Mouse (Mus musculus) kidney, postnatal 25 days (tissue): Measurements from ENCODE around the gene Fhad1.
A peak's percentile ranks its signal among the peaks of the same experiment; 100 is the strongest.

Experiments
- DNase-seq, 2 experiments: peaks; one replicate each; pipeline ENCODE4 v3.0.0; 2021; ENCODE audit warnings: mixed read lengths in 2 of 2

Gene Fhad1

DNA sequence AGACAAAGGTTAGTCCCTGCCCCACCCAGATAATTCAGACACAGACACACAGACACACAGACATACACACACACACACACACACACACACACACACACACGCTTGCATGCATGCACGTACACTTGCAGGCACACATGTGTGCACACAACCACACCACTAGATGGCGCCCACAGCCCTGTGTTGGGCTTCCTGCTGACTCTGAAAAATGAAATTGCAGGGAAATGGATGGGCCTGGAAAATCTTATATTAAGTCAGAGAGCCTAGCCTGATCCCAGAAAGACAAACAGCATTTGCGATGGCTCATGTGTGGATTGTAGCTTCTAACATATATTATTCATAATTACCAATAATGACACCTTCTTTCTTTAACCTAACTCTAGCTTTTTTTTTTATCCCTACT, 38.7 kb downstream of the Fhad1 start:
- peak; percentile 66 to 68 for DNase-seq

DNA sequence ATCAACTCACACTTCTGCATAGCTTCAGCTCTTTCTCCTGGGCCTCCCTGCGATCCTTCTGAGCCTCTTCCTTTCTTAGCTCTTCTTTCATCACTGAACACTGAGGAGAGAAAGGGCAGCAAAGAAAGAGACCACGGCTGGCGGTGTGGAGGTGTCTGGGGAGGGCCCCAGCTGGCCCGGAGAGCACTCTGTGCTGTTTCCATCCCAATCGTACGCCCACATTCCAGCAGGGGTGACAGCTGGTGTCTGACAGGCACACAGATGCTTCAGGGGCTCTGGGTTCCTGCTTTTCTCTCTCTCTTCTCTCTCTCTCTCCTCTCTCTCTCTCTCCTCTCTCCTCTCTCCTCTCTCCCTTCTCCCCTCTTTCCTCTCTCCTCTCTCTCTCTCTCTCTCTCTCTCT, 50.3 kb downstream of the Fhad1 start:
- no peak for DNase-seq

- DNase-seq: no peak
Observed at GRCm38 (mm10) chr4:141963907-141964306, 51.0 kb downstream of the Fhad1 start.

GRCm38 (mm10) chr4:141962811-141963685, 51.8 kb downstream of the Fhad1 start:
- DNase-seq: peak; percentile 59 to 63

- no peak for DNase-seq
Observed at GRCm38 (mm10) chr4:141960037-141960436, 54.8 kb downstream of the Fhad1 start.

DNA sequence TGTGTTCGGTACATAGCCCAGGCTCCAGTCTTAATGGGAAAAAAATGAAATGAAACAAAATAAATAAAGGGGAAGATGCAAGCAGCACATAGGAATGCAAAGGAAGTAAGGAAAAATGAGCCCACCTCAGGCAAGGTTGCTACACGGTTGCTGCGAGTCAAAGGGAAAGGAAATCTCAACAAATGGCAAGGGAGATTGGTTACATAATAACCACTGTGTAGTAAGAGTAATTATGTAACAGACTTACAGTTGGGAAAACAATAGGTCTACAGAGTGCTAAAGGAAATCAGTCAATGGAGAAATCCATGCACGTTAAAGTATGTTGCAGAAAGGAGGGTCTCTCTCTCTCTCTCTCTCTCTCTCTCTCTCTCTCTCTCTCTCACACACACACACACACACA, 55.3 kb downstream of the Fhad1 start:
- no peak for DNase-seq

- DNase-seq: no peak
Observed at GRCm38 (mm10) chr4:141958614-141959375, 56.1 kb downstream of the Fhad1 start.

- peak; percentile 72 to 83 for DNase-seq
Observed at GRCm38 (mm10) chr4:141958188-141958587, 56.7 kb downstream of the Fhad1 start.

DNA sequence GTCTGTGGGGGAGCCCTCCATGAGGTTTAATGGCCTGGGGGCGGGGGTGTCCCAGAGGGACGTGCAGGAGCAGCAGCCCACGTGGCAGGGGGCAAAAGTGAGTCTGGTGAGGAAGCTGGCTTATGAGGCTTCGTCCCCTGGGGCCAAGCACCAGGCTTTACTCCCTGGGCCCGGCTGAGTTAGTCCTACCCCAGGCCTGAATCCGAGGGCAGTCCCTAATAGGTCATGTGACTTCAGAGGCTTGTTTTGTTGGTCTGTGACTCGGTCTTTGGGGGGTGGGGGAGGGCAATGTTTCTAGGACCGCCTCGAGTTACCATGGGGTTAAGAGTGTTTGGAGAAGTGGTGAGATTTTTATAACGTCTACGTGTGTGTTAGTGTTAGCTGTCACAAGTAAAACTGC, 57.1 kb downstream of the Fhad1 start:
- peak; percentile 10 to 52 for DNase-seq

- DNase-seq: peak; percentile 18 to 70
Observed at GRCm38 (mm10) chr4:141956931-141957330, 58.0 kb downstream of the Fhad1 start.

GRCm38 (mm10) chr4:141954770-141955720, 59.8 kb downstream of the Fhad1 start:
- DNase-seq: no peak

DNA sequence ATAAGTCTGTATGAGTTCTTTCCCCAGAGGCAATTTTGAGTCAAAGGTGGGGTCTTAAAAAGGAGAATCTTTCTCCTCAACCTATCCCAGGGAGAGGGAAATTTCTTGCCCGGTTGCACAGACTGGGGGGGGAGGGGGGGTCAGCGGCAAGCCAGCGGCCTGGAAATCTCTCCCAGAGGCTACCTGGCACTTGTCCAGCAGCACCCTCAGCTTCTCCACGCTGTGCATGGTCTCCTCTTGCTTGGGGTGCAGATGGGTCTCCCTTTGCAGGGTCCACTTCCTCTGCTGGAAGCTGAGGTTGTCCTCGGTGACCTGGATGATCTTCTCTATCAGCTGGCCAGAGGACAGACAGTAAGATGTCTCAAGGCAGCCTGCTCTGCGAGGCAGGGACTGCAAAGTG, 61.0 kb downstream of the Fhad1 start:
- peak in 1 of 2 experiments; percentile 17 for DNase-seq

GRCm38 (mm10) chr4:141953291-141953690, 61.6 kb downstream of the Fhad1 start:
- DNase-seq: no peak

GRCm38 (mm10) chr4:141952824-141953223, 62.1 kb downstream of the Fhad1 start:
- DNase-seq: no peak

DNA sequence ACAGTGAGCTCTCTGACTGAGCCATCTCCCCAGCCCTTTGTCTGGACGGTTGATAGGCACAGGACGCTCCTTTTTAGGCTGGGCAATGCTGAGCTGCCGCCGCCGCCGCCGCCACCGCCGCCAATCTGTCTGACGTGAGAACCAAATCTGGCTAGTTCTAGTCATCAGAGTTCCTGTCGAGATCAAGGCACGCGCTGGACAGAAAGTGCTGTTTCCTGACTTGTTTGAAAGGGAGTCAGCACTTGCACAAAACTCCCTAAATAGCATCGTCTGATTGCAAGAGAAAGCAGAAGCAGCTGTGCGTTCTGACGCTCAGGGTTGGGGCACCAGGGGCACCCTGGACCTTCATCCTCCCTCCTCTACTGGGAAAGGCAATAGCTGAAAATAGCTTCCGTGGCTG, 62.8 kb downstream of the Fhad1 start:
- DNase-seq: no peak

GRCm38 (mm10) chr4:141949436-141949835, 65.4 kb downstream of the Fhad1 start:
- DNase-seq: no peak

- no peak for DNase-seq
Observed at GRCm38 (mm10) chr4:141948822-141949221, 66.1 kb downstream of the Fhad1 start.

DNA sequence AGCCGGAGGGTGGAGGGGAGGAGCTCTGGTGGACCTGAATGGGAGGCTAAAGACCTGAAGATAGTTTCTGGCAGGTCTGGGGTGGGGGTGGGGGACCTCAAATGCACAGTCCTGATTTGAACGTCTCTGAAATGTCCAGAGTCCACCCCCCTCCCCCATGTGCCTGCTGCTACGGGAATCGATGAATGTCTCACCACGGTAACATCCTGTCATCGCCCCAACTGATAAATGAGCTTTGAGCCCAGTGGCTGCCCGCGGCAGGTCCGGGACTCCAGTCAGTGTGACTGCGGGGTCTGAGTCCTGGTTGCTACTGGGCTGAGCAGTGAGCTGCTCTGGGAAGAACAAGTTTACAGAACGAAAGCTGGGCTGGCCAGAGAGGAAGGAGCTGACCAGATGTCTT, 72.5 kb downstream of the Fhad1 start:
- no peak for DNase-seq

GRCm38 (mm10) chr4:141941289-141941688, 73.6 kb downstream of the Fhad1 start:
- no peak for DNase-seq

- DNase-seq: no peak
Observed at GRCm38 (mm10) chr4:141938535-141938934, 76.3 kb downstream of the Fhad1 start.

- DNase-seq: no peak
Observed at GRCm38 (mm10) chr4:141932785-141933574, 81.9 kb downstream of the Fhad1 start.

DNA sequence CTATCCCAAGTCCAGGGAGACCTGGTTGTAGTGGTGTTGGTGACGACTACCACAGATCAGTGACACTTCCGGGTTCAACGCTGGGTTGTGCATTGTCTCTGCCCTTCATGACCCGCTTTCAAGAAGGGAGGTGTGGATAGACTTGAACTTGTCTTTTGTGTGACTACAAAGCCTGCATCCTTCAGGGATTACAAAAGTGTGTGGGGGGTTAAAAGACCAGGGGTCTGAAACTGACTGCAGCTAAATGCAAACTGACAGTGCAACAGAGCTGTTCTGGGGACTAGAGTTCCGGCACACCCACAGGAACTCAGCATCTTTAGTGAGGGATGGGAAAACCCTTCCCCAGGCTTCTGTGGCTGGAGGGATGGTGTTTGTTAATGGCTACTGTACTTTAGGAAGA, 83.4 kb downstream of the Fhad1 start:
- no peak for DNase-seq
